Mouse (Mus musculus) layer of hippocampus, adult 2 months (tissue): Measurements from ENCODE around the gene Atp7a. TPM values are rescaled to one million over a fixed set of nuclear protein-coding genes. Genes with fewer than 3 reads are reported as not detected.
"Not testable (repeated sequence)": the region's sequence is repeated elsewhere in the genome, so short reads cannot be mapped to it uniquely, and the experiment has no call there.

Source experiments
- DNase-seq, 2 experiments: peaks; one replicate each; pipeline ENCODE4 v3.0.0; 2022; ENCODE audit warnings: low spot score in 2 of 2
- H3K27ac ChIP-seq: fragments of 200-600 bp; 2 replicates; pipeline ENCODE4 v1.8.1; 2022
- H3K4me3 ChIP-seq: fragments of 200-600 bp; 2 replicates; pipeline ENCODE4 v1.8.1; 2022; ENCODE audit warnings: mild to moderate bottlenecking
- CTCF ChIP-seq: fragments of 200-600 bp; conservative IDR thresholded peaks from 2 replicates; pipeline ENCODE4 v1.8.1; 2022; ENCODE audit warnings: antibody characterized with exemption, mild to moderate bottlenecking, moderate library complexity
- long read RNA-seq, 2 experiments: library from polyadenylated mRNA; stranded (forward); transcript quantifications; one replicate each; pipeline ENCODE4 v2.0.0; 2021; ENCODE audit warnings: borderline mapping rate in 2 of 2
- total RNA-seq, 2 experiments: library from RNA; stranded (reverse); gene quantifications; 2 replicates each; pipeline ENCODE4 v1.2.3; 2021

Gene Atp7a
- 1 to 10 TPM; 7.2 to 7.5 TPM for total RNA-seq
- long read RNA-seq, experiment 1, full-length matches to known transcripts: 1 of 3 reads
- long read RNA-seq, experiment 1, partial matches to known transcripts: 1 of 3 reads
- long read RNA-seq, experiment 1, other reads (novel, unspliced or antisense): 1 of 3 reads
- long read RNA-seq, experiment 2, partial matches to known transcripts: 0 of 3 reads
- long read RNA-seq, experiment 2, other reads (novel, unspliced or antisense): 3 of 3 reads

GRCm38 (mm10) chrX:106026418-106027342 is at the start of gene Atp7a:
Gene Atp7a (plus strand): TSS chrX:106027276.
- peak; percentile 78 for TF ChIP-seq CTCF
- peak; percentile 87 to 89 for DNase-seq
- peak within 1 kb of the TSS; percentile 66 for H3K4me3 ChIP-seq
- H3K27ac ChIP-seq: peak within 1 kb of the TSS; percentile 84

GRCm38 (mm10) chrX:106001605-106002004 is 25.5 kb upstream of the Atp7a start:
- H3K4me3 ChIP-seq: no peak overlapping the region
- DNase-seq: no peak
- no peak for TF ChIP-seq CTCF
- H3K27ac ChIP-seq: no peak overlapping the region

GRCm38 (mm10) chrX:106010762-106011161 is 16.3 kb upstream of the Atp7a start:
- peak overlapping the region; percentile 72 for H3K4me3 ChIP-seq
- no peak overlapping the region for H3K27ac ChIP-seq
- no peak for DNase-seq
- no peak for TF ChIP-seq CTCF

GRCm38 (mm10) chrX:106011465-106012159 is 15.5 kb upstream of the Atp7a start, which contains the start of gene Magt1:
Gene Magt1 (minus strand): TSS chrX:106011906.
- peak within 1 kb of the TSS; percentile 72 for H3K4me3 ChIP-seq
- DNase-seq: peak; percentile 74 to 78
- TF ChIP-seq CTCF: no peak
- H3K27ac ChIP-seq: peak within 1 kb of the TSS; percentile 90

GRCm38 (mm10) chrX:106012559-106012958 is 14.5 kb upstream of the Atp7a start:
- Histone ChIP-seq H3K27ac (peak overlapping the region; percentile 90), H3K4me3 (peak overlapping the region; percentile 35)
- no peak for DNase-seq
- TF ChIP-seq CTCF: no peak

- TF ChIP-seq CTCF: peak; percentile 85
- no peak for DNase-seq
- no peak overlapping the region for H3K4me3 ChIP-seq
These were observed 13.9 kb upstream of the Atp7a start for GRCm38 (mm10) chrX:106013217-106013616.

GRCm38 (mm10) chrX:106014741-106015377 is 12.2 kb upstream of the Atp7a start:
- 0 out of 2 replicates have a peak, but pooled peaks have one; percentile 2 for TF ChIP-seq CTCF
- peak overlapping the region; percentile 74; the same call in 1 of the 2 replicates for H3K4me3 ChIP-seq
- DNase-seq: not testable (repeated sequence)
- peak overlapping the region; percentile 90 for H3K27ac ChIP-seq

More at GRCm38 (mm10) chrX:106013217-106013616, 13.9 kb upstream of the Atp7a start:
- no peak overlapping the region for H3K27ac ChIP-seq

- Histone ChIP-seq H3K27ac (peak within 1 kb of the TSS; percentile 90), H3K4me3 (peak within 1 kb of the TSS; percentile 74)
- DNase-seq: peak; percentile 67 to 76
- TF ChIP-seq CTCF: no peak
These were observed 11.3 kb upstream of the Atp7a start, which contains the start of gene Cox7b for GRCm38 (mm10) chrX:106015571-106016322. Gene Cox7b (plus strand): TSS chrX:106015700.

GRCm38 (mm10) chrX:106017102-106017501 is 10.0 kb upstream of the Atp7a start:
- no peak for TF ChIP-seq CTCF
- Histone ChIP-seq H3K4me3 (peak overlapping the region; percentile 74; the same call in 1 of the 2 replicates), H3K27ac (no peak overlapping the region)
- no peak for DNase-seq

GRCm38 (mm10) chrX:106017516-106017915 is 9.6 kb upstream of the Atp7a start:
- H3K4me3 ChIP-seq: no peak overlapping the region
- TF ChIP-seq CTCF: no peak
- DNase-seq: no peak
- no peak overlapping the region for H3K27ac ChIP-seq

- no peak for DNase-seq
- H3K27ac ChIP-seq: peak overlapping the region; percentile 84
- TF ChIP-seq CTCF: no peak
- H3K4me3 ChIP-seq: peak overlapping the region; percentile 66
These were observed 233 bp downstream of the Atp7a start for GRCm38 (mm10) chrX:106027343-106027674.
